Mouse (Mus musculus): ENCODE data around the gene Olfr1033.
"Not testable (repeated sequence)": the region's sequence is repeated elsewhere in the genome, so short reads cannot be mapped to it uniquely, and the experiment has no call there.

The Olfr1033 gene

DNA sequence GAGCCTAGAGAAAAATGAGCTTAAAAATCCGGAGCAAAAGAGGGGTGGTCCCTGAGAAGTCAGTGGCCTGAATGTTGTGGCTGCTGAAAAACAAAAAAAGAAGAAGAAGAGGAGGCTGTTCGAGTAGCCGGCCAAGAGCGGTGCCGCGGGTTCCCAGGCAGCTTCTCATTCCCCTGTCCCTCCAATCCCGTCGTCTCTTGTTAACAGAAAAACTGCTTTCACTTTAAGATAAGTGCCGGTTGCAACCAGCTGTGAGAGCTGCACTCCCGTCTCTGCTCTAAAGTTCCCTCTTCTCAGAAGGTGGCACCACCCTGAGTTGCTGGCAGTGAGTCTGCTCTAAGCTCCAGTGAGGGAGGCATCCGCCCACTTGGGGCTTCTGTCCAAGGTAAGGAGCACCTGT lies at the start of gene Olfr1033:
Gene Olfr1033 (plus strand): TSS at position 228 of the 400 bp plus-strand sequence.
- DNase-seq, result peak; percentile 2

DNA sequence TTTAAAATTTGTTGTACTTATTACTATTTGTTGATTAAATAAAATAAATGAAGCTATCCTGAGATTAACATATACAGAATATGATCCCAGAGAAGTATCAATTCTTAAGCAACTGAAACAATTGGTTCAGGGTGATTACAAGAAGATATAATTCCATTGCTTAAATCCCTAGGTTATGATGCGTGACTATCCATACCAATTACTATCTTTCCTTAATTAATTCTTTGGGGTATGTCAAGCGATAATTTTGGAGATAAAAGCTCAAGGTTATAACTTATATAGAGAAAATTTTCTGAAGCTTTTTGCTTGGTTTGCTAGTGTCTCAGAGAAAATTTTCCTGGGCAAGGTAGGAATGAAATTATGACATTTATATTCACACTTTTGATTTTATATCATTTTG lies 46.8 kb upstream of the Olfr1033 start, which contains the start of gene Olfr1029:
Gene Olfr1029 (plus strand): TSS at position 301 of the 400 bp plus-strand sequence.
- DNase-seq, result no peak

- no peak for DNase-seq
These were observed 41.5 kb upstream of the Olfr1033 start, which contains the start of gene Olfr1030 for GRCm38 (mm10) chr2:85978976-85979375. Gene Olfr1030, plus strand, starts transcription at chr2:85979276.

DNA sequence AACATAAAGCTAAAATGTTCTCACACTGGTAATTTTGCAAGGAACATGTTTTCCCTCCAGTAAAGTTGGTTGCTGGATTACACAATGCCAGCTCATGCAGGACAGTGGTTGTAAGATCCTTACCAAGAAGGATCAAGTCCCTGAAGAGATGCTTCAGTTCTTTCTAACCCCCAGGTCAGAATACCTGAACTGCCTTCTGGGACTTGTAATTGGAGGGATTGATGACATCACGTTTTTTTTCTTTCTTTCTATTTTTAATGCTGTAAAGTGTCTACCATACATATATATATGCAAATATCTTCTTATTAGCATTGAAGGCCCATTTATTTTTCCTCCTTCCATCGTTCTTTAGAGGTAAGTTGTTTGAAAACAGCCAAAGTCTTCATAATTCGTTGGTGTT lies 30.4 kb upstream of the Olfr1033 start, which contains the start of gene Olfr1031:
Gene Olfr1031 (plus strand): TSS at position 301 of the 400 bp plus-strand sequence.
- no peak for DNase-seq

GRCm38 (mm10) chr2:86005240-86005639 lies 15.2 kb upstream of the Olfr1033 start, which contains the start of gene Olfr1032:
Gene Olfr1032, plus strand, starts transcription at chr2:86005540.
- DNase-seq, result no peak

DNA sequence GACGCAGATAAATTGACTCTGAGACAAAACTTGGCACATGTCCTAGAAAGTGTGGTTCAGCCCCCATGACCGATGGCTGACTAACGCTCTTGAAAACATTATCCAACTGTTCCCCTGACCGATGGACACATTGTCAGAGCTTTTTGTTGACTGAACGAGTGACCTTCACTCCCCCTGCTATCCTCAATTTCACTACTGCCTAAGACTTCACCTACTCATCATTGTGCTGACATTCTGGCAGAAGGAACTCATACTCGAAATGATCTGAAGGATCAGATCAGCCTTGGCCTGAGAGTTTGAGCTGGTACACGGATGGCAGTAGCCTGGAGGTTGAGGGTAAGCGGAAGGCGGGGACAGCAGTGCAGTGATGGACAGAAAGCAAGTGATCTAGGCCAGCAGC lies 1.1 kb downstream of the Olfr1033 start:
- DNase-seq, result not testable (repeated sequence)

DNA sequence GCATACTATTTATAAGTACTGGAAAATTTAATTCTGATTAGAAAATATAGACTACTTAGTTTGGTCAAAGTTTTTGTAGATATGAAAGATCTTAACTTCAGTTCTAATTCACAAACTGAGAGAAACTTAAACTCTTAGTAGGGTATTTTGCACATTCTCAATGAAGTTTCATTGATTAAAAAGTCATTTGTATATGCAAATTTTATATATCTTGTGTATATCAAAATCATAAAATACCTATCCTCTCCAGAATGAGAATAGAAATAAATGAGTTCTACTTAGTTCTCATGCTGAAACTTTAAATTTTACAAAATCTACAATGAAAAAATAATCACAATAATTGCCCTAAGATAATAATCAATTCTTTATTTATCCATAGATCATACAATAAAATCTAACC lies 25.1 kb downstream of the Olfr1033 start, which contains the start of gene Olfr1034:
Gene Olfr1034 (plus strand): TSS at position 301 of the 400 bp plus-strand sequence.
- DNase-seq, result no peak

DNA sequence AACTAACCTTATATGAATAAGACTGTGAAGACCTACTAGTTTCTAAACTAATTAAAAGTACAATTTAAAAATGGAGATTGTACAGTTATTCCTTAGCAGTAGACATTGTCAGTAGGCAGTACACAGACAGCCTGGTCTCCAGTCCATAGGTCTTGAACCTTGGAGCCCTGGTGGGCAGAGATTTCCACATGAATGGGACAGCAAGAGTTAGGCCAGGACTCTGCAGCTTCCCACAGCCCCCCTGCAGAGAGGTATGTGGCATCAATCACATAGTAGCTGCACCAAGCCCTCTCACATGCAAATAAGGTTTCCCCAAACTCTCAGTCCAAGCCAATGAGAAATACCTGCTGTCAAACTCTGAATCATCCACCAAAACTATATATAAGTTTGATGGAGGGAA lies 30.3 kb downstream of the Olfr1033 start:
- DNase-seq, result not testable (repeated sequence)

- not testable (repeated sequence) for DNase-seq
These were observed 43.3 kb downstream of the Olfr1033 start for GRCm38 (mm10) chr2:86063766-86064165.

DNA sequence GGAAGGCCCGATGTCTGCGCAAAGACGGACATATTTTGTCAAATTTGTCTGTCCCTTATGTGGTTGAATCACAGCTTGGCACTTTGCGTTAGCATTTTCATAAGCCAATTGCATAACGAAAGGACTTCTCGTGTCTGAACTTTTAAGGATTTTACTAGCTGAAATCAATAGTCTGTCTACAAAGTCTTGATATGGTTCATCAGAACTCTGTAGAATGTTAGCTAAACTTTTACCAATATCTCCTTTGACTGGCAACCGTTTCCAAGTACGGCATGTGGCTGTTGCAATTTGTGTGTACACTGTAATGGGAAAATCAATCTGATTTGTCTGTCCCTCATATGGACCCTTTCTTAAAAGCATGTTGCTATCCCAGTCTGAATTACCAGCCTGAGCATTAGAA lies 49.8 kb downstream of the Olfr1033 start:
- DNase-seq, result no peak

DNA sequence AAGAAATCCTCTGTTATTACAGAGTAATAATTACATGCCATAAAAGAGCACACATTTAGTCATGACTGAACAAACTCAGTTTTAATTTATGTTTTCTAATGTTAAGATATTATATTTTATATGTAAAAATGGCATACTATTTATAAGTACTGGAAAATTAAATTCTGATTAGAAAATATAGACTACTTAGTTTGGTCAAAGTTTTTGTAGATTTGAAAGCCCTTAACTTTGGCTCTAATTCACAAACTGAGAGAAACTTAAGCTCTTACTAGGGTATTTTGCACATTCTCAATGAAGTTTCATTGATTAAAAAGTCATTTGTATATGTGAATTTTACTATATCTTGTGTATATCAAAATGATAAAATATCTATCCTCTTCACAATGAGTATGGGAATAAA lies 53.3 kb downstream of the Olfr1033 start, which contains the start of gene Olfr1036:
Gene Olfr1036 (plus strand): TSS at position 301 of the 400 bp plus-strand sequence.
- DNase-seq, result not testable (repeated sequence)

GRCm38 (mm10) chr2:86080478-86080877 lies 60.0 kb downstream of the Olfr1033 start:
- DNase-seq, result not testable (repeated sequence)

GRCm38 (mm10) chr2:86087285-86087684 lies 66.9 kb downstream of the Olfr1033 start, which contains the start of gene Olfr1037:
Gene Olfr1037, minus strand, starts transcription at chr2:86087385.
- DNase-seq, result no peak

Measured in kidney, adult 9 months (tissue).